Mouse (Mus musculus): ENCODE results near the gene Camk2n2.
"Not testable (repeated sequence)": the region's sequence is repeated elsewhere in the genome, so short reads cannot be mapped to it uniquely, and the experiment has no call there.

The Camk2n2 gene

GRCm38 (mm10) chr16:20621191-20621990 is at the start of gene Camk2n2:
Gene Camk2n2 (minus strand): TSS chr16:20621287.
- DNase-seq (ENCODE audit: extremely low read depth, low read depth, low spot score): no peak

DNA sequence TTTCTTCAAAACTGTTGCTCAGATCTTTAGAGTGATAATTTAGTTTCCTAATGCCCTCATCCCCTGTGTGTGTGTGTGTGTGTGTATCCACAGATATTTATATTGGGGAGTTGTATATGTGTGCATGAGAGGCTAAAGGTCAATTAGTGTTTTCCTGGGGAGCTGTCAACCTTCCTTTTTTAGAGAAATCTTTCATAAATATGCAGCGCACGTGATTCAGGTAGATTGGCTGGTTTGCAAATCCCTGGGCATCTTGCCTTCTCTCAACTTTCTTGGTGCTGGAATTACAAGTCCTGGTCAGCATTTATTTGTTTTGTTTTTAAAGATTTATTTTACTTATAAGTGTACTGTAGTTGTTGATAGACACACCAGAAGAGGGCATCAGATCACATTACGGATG is 49.2 kb upstream of the Camk2n2 start:
- DNase-seq (ENCODE audit: extremely low read depth, low read depth, low spot score): no peak

- DNase-seq (ENCODE audit: extremely low read depth, low read depth, low spot score): not testable (repeated sequence)
Measured at GRCm38 (mm10) chr16:20668013-20668412, 46.9 kb upstream of the Camk2n2 start, which contains the start of gene Eif4g1. Gene Eif4g1 (plus strand): TSS chr16:20668313.

DNA sequence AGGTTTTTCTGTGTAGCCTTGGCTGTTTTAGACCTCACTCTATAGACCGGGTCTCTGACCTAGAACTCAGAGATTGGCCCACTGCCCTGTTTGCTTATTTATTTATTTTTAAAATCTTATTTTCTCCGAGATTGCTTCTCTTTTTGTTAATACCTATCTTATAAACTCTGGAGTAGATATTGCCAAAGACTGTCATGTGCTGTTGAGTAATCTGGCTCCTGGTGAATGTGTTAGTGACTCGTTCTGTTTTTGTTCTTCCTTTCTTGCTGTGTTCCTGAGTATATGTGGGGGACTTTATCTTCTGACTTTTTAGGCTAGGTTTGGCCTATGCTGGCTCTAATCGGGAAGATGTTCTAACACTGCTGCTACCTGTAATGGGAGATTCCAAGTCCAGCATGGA is 36.6 kb upstream of the Camk2n2 start:
- DNase-seq (ENCODE audit: extremely low read depth, low read depth, low spot score): no peak

DNA sequence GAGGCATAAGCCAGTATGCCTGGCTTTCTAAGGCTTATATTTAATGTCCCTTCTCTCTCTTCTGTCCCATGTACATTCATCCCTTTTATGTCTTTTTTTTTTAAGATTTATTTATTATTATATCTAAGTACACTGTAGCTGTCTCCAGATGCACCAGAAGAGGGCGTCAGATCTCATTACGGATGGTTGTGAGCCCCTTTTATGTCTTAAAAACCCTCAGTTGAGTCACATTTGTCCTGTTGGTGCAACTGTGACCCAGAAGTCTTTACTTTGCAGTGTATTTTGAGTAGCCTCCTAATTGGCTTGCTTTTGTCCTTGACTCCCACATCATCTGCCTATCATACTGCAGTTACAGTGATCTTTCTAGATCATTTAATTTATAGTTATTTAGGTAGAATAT is 32.2 kb upstream of the Camk2n2 start:
- no peak for DNase-seq (ENCODE audit: extremely low read depth, low read depth, low spot score)

- no peak for DNase-seq (ENCODE audit: extremely low read depth, low read depth, low spot score)
Measured at GRCm38 (mm10) chr16:20651947-20652310, 30.8 kb upstream of the Camk2n2 start.

DNA sequence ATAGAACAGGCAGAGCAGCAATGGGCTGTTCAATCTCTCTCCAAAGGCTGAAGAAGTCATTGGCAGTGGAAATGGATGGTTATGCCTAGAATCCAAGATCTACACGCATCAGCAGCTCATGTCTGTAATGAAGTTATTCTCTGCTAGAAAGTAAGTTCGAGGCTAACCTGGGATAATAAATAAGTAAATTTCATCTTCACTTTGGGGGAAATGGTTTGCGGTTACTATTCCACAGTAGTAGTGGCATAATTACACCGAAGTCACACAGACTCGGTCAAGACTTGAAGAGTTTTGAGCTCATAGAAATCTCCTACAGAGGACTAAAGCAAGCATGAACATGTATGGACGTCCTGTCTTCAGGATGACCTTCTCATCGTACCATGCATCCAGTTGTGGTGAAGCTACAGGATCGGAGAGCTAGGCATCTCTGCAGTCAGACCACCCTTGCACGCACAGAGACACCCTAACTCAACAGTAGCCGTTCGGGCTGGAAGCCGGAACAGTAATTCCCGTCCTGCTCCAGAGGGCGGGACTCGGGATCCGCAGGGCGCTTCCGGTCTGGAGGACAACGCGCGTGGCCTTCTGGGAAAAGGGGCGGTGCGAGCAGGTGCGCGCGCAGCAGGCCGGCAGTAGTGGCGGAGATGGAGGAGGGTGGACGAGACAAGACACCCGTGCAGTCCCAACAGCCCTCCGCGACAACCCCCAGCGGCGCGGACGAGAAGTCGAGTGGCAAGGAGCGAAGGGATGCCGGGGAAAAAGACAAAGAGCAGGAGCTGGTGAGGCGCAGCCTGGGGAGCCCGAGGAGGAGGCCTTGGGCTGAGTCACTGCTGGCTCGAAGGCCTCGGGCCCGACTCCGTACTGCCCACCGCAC is 30.2 kb upstream of the Camk2n2 start, which contains the start of gene Psmd2:
Gene Psmd2, plus strand, starts transcription at position 577 of the 871 bp plus-strand sequence.
- DNase-seq (ENCODE audit: extremely low read depth, low read depth, low spot score): no peak

DNA sequence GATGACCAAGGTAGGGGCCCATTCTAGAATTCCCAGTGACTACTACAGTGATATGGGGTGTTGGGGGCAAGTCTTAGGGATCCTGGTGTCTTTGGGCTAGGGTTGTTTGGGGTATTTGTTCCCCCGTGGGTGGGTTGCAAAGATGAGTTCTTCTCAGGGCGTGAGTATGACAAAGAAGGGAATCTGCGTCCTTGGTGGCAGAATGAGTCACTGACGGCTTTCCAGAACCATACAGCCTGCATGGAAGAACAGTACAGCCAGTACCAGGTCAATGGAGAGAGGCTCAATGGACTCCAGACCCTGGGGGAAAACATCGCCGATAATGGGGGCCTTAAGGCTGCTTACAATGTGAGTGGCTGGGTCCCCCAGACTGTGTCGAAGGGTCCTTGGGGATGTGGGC is 22.8 kb upstream of the Camk2n2 start:
- no peak for DNase-seq (ENCODE audit: extremely low read depth, low read depth, low spot score)

- no peak for DNase-seq (ENCODE audit: extremely low read depth, low read depth, low spot score)
Measured at GRCm38 (mm10) chr16:20642161-20642560, 21.1 kb upstream of the Camk2n2 start.

- DNase-seq (ENCODE audit: extremely low read depth, low read depth, low spot score): no peak
Measured at GRCm38 (mm10) chr16:20638367-20638766, 17.3 kb upstream of the Camk2n2 start.

- DNase-seq (ENCODE audit: extremely low read depth, low read depth, low spot score): no peak
Measured at GRCm38 (mm10) chr16:20637410-20637809, 16.3 kb upstream of the Camk2n2 start.

DNA sequence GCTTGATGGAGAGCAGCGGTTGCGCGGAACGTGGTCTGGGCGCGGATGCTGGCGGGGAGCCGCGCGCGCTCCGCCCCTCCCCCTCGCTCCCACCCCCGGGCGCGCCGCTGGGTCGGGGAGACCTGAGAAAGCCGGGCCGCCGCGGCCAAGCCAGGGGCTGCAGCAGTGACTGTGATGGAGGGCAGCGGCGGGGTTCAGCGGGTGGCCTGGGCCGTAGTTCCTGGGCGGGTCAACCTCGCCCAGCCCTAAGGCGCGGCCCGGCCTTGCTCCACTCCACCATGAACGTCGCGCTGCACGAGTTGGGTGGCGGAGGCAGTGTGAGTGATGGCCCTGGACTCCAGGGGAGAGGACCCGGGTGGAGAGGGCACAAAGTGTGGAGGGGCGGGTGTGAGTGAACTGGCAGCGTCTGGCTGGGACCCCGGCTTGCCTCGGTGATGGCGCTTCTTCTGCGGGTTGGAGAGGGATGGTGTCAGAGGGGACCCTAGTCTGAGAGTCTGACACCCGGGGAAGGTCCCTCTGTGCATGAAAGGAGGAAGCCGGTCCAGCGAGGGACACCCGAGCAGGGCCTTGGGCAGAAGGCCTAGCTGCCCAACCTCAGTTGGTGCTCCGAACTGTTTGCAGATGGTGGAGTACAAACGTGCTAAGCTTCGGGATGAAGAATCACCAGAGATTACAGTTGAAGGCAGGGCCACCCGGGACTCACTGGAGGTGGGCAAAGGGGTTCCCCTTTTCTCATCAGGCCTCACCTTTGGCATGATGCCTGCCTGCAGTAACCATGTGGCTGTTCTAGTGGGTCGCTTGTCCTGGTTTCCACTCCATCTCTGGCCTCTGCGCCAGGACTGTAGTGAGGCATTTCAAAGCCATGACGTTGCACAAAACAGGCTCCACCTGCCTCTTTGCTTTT is 8.9 kb upstream of the Camk2n2 start, which contains the start of gene Ece2:
Gene Ece2, plus strand, starts transcription at position 98 of the 904 bp plus-strand sequence.
- no peak for DNase-seq (ENCODE audit: extremely low read depth, low read depth, low spot score)

- no peak for DNase-seq (ENCODE audit: extremely low read depth, low read depth, low spot score)
Measured at GRCm38 (mm10) chr16:20628871-20629391, 7.8 kb upstream of the Camk2n2 start.

DNA sequence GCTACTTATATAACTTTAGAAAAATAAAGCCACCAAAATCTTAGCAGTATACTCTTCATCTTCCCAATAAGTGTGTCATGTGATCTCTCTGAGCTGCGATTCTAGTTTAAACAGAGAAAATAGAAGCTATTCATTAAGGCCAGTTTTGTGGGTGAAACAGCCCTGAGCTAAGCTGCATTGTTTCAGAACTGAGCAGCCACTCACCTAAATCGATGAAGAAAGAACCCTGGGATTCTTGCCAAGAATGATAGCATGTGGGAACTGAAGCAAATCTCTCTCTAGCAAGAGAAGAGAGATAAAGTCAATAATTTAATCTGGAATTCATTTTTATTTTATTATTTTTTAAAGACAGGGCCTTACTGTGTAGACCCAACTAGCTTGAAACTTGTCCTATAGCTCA is 2.1 kb upstream of the Camk2n2 start:
- DNase-seq (ENCODE audit: extremely low read depth, low read depth, low spot score): no peak

GRCm38 (mm10) chr16:20621991-20622685 is 1.1 kb upstream of the Camk2n2 start:
- DNase-seq (ENCODE audit: extremely low read depth, low read depth, low spot score): no peak

GRCm38 (mm10) chr16:20620751-20621190 is 316 bp downstream of the Camk2n2 start:
- DNase-seq (ENCODE audit: extremely low read depth, low read depth, low spot score): no peak

GRCm38 (mm10) chr16:20620399-20620735 is 720 bp downstream of the Camk2n2 start:
- no peak for DNase-seq (ENCODE audit: extremely low read depth, low read depth, low spot score)

GRCm38 (mm10) chr16:20619541-20620398 is 1.3 kb downstream of the Camk2n2 start:
- DNase-seq (ENCODE audit: extremely low read depth, low read depth, low spot score): no peak
